Mouse (Mus musculus): Measurements from ENCODE around the gene Lsamp. TPM values are rescaled to one million over a fixed set of nuclear protein-coding genes. Genes with fewer than 3 reads are reported as not detected.

Gene Lsamp
- total and polyA plus RNA-seq, 2 experiments from 2014 or later = 116 to 210 TPM

DNA sequence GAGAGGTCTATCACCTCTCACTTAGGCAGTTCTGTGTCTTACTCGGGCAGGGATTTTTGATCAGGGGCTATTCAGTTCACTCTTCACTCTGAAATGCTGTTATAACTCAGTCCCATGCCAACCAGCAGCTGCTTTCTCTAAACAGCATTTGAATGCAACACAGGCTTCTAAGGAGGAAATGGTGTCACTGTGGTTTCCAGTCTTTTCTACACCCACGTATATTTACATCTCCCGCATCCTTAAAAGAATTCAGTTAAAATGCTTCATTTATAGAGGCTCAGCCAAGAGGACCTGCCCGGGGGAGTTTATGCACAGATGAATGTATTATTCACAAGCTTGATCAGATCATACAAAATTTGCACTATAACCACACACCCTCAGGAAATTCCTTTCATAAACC, 306.0 kb downstream of the Lsamp start:
- Histone ChIP-seq H3K4me2 (ENCODE audit: low read depth, low read length, poor library complexity, severe bottlenecking) (no peak overlapping the region), H3K4me1 (ENCODE audit: insufficient read depth, low read length) (no peaks in the 10 kb centered on the region), H3K27ac (ENCODE audit: low read depth, low read length) (0 out of 2 replicates have a peak overlapping the region, but pooled peaks have one; percentile 1), H3K9ac (replicated peaks; ENCODE audit: low read length, poor library complexity, severe bottlenecking) (no peak overlapping the region), H3K4me3 (ENCODE audit: low read depth, low read length) (no peak overlapping the region), H3K36me3 (ENCODE audit: insufficient read depth, low read length) (no peaks in the 10 kb centered on the region), H3K27me3 (ENCODE audit: insufficient read depth, low read length) (no peaks in the 10 kb centered on the region), H3K9me3 (ENCODE audit: low read length) (no peaks in the 10 kb centered on the region)
- TF ChIP-seq CTCF (IDR thresholded peaks at IDR 0.05) = no peak
- DNase-seq (ENCODE audit: low spot score) (no peak), ATAC-seq (ENCODE audit: low FRiP score) (no peak)
- WGBS = 37% methylated on average over 4 of the region's 4 CpGs

DNA sequence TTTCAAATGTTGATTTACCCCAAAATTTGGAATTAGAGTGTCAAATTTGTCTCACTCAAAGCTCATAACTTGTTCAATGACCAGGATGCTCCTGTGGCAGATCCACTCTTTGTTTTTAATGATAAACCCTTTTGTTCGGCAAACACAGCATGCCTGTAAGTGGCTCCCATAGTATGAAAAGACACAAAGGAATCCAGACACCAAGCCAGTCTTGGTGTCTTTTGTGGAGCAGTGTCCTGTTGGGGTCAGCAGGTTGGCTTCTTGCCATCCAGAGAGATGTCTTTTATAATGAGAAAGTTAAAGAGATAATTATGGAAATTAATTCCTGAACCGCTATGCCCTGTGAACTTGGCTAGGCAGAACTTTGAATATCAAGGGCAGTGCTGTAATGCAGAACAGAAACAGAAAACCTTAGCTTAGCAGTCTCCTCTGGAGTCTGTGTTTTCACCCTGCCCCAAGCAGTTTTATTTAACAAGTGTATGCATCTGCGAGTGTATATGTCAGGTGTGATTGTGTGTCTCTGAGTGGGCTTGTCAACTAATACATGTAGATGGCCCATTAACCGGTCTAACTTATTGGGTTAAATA, 310.2 kb downstream of the Lsamp start:
- Histone ChIP-seq H3K27ac (ENCODE audit: low read depth, low read length) (no peak overlapping the region), H3K4me3 (ENCODE audit: low read depth, low read length) (no peak overlapping the region), H3K9me3 (ENCODE audit: low read length) (no peaks in the 10 kb centered on the region), H3K4me1 (ENCODE audit: insufficient read depth, low read length) (no peaks in the 10 kb centered on the region), H3K36me3 (ENCODE audit: insufficient read depth, low read length) (no peaks in the 10 kb centered on the region), H3K9ac (replicated peaks; ENCODE audit: low read length, poor library complexity, severe bottlenecking) (no peak overlapping the region), H3K27me3 (ENCODE audit: insufficient read depth, low read length) (no peaks in the 10 kb centered on the region), H3K4me2 (ENCODE audit: low read depth, low read length, poor library complexity, severe bottlenecking) (no peak overlapping the region)
- WGBS = 27% methylated on average over 4 of the region's 4 CpGs
- DNase-seq (ENCODE audit: low spot score) (peak; percentile 26), ATAC-seq (ENCODE audit: low FRiP score) (no peak)
- TF ChIP-seq CTCF (IDR thresholded peaks at IDR 0.05) = no peak

DNA sequence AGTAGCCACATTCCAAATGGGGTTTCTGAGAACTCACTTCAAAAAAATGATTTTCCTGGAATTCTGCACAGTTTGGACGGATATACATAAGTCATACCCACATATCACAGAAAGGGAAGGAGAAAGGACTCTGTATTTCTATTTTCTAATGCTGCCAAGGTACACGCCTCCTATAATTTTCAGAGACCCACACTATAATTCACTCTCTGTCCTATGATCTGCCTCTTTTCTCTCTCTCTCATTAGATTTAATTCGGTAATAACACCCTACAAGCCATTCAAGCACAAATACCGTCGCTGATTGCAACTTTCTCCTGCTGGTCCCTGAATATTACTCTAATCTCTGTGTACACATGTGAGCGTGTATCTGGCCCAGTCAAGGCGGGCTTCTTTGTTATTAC, 311.1 kb downstream of the Lsamp start:
- Histone ChIP-seq H3K27ac (ENCODE audit: low read depth, low read length) (no peak overlapping the region), H3K9ac (replicated peaks; ENCODE audit: low read length, poor library complexity, severe bottlenecking) (no peak overlapping the region), H3K9me3 (ENCODE audit: low read length) (no peaks in the 10 kb centered on the region), H3K36me3 (ENCODE audit: insufficient read depth, low read length) (no peaks in the 10 kb centered on the region), H3K4me2 (ENCODE audit: low read depth, low read length, poor library complexity, severe bottlenecking) (no peak overlapping the region), H3K27me3 (ENCODE audit: insufficient read depth, low read length) (no peaks in the 10 kb centered on the region), H3K4me3 (ENCODE audit: low read depth, low read length) (no peak overlapping the region), H3K4me1 (ENCODE audit: insufficient read depth, low read length) (no peaks in the 10 kb centered on the region)
- no peak for TF ChIP-seq CTCF (IDR thresholded peaks at IDR 0.05)
- DNase-seq (ENCODE audit: low spot score) = no peak
- ATAC-seq (ENCODE audit: low FRiP score) = no peak
- 77% methylated on average over 7 of the region's 7 CpGs for WGBS

DNA sequence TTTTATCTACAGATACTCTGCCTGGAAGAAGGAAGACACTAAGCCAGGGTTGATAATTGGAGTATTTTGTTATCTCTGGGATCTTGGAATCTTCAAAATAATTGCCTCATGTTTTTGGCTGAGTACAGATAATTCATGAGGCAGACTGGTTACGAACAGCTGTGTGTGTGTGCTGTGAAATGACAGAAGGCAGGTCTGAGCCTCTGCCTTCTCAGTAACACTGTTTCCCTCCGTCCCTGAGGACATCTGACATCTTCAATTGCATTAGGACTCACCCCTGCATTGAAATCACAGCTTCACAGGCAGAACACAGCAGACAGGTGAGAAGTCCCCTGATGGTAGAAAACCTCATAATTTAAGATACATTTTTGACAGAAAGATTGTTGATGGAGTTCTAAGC, 323.5 kb downstream of the Lsamp start:
- H3K9me3 ChIP-seq (ENCODE audit: low read length) = no peaks in the 10 kb centered on the region
- H3K27ac ChIP-seq (ENCODE audit: low read depth, low read length) = no peak overlapping the region
- H3K27me3 ChIP-seq (ENCODE audit: insufficient read depth, low read length) = no peaks in the 10 kb centered on the region
- H3K9ac ChIP-seq (replicated peaks; ENCODE audit: low read length, poor library complexity, severe bottlenecking) = no peak overlapping the region
- DNase-seq (ENCODE audit: low spot score) (peak; percentile 34), ATAC-seq (ENCODE audit: low FRiP score) (no peak)
- H3K36me3 ChIP-seq (ENCODE audit: insufficient read depth, low read length) = no peaks in the 10 kb centered on the region
- no peak overlapping the region for H3K4me3 ChIP-seq (ENCODE audit: low read depth, low read length)
- H3K4me1 ChIP-seq (ENCODE audit: insufficient read depth, low read length) = 0 out of 2 replicates have a peak, but pooled peaks cover 4% of the 10 kb centered on the region
- TF ChIP-seq CTCF (IDR thresholded peaks at IDR 0.05) = no peak
- no peak overlapping the region for H3K4me2 ChIP-seq (ENCODE audit: low read depth, low read length, poor library complexity, severe bottlenecking)
- WGBS = 49% methylated on average over 2 of the region's 2 CpGs

DNA sequence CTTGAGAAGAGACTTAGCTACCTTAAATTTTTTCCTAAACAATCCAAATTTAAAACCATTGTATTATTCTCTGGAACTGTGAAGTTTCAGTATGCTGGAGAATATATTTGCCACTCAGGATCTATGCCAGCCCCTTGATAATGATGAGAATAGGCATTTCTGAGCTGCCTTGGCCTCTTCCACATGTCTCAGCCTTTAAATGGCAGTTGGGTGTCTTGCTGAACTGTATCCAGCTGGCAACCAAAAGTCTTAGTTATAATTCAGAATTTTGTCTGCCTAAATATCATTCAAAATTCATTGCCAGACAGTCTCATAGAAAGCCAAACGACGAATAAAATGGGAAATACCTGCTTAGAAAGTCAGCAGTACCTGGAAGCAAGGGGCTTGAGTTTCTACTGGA, 332.0 kb downstream of the Lsamp start:
- Histone ChIP-seq H3K4me2 (ENCODE audit: low read depth, low read length, poor library complexity, severe bottlenecking) (no peak overlapping the region), H3K9ac (replicated peaks; ENCODE audit: low read length, poor library complexity, severe bottlenecking) (no peak overlapping the region), H3K4me3 (ENCODE audit: low read depth, low read length) (no peak overlapping the region), H3K36me3 (ENCODE audit: insufficient read depth, low read length) (no peaks in the 10 kb centered on the region), H3K4me1 (ENCODE audit: insufficient read depth, low read length) (no peaks in the 10 kb centered on the region), H3K27ac (ENCODE audit: low read depth, low read length) (no peak overlapping the region), H3K9me3 (ENCODE audit: low read length) (no peaks in the 10 kb centered on the region), H3K27me3 (ENCODE audit: insufficient read depth, low read length) (no peaks in the 10 kb centered on the region)
- TF ChIP-seq CTCF (IDR thresholded peaks at IDR 0.05) = no peak
- 73% methylated on average over 2 of the region's 2 CpGs for WGBS
- no peak for ATAC-seq (ENCODE audit: low FRiP score)
- no peak for DNase-seq (ENCODE audit: low spot score)

DNA sequence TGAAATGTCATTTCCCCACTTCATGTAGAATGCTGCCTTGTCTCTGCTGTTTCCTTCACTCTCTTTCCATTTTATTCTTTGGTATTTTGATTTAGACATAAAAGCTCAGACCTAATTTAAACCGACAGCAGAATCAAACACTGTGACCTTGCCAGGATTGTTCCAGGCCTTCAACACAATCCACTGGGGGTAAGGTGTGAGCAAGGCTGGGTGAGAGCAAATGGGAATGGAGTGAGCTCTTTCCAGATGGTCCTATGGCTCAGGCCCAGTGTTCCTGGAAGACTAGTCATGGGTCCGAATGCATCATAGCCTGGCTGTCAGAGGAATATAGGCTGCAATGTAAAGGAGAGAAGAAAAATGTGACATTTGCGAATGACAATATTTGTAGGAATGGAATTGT, 340.6 kb downstream of the Lsamp start:
- H3K4me3 ChIP-seq (ENCODE audit: low read depth, low read length) = no peak overlapping the region
- H3K9ac ChIP-seq (replicated peaks; ENCODE audit: low read length, poor library complexity, severe bottlenecking) = no peak overlapping the region
- H3K36me3 ChIP-seq (ENCODE audit: insufficient read depth, low read length) = no peaks in the 10 kb centered on the region
- no peaks in the 10 kb centered on the region for H3K27me3 ChIP-seq (ENCODE audit: insufficient read depth, low read length)
- no peak overlapping the region for H3K27ac ChIP-seq (ENCODE audit: low read depth, low read length)
- no peak overlapping the region for H3K4me2 ChIP-seq (ENCODE audit: low read depth, low read length, poor library complexity, severe bottlenecking)
- H3K4me1 ChIP-seq (ENCODE audit: insufficient read depth, low read length) = no peaks in the 10 kb centered on the region
- DNase-seq (ENCODE audit: low spot score) (peak; percentile 33), ATAC-seq (ENCODE audit: low FRiP score) (no peak)
- no peak for TF ChIP-seq CTCF (IDR thresholded peaks at IDR 0.05)
- H3K9me3 ChIP-seq (ENCODE audit: low read length) = no peaks in the 10 kb centered on the region
- 90% methylated on average over 3 of the region's 3 CpGs for WGBS

Data from midbrain, postnatal 0 days (tissue).